Mouse (Mus musculus) lung, adult 2 months (tissue): ENCODE measurements at regions not wholly inside any gene's neighbourhood (a gene's known extent, or its start where the extent isn't known, plus 50 kb on each side); places are given as distances from the start of the nearest gene placed in this dataset.

ENCODE experiments used
- DNase-seq: peaks from one replicate; pipeline ENCODE4 v3.0.0; 2022
- H3K4me1 ChIP-seq: fragments of 200-500 bp; 2 replicates; pipeline ENCODE4 v1.6.1; 2011; ENCODE audit warnings: low read length; ENCODE audit not compliant: control insufficient read depth, insufficient read depth
- H3K4me3 ChIP-seq: fragments of 200-500 bp; replicated peaks from 2 replicates; pipeline ENCODE3; 2011; ENCODE audit warnings: low read depth, mild to moderate bottlenecking, control low read depth, low read length; ENCODE audit errors: extremely low read depth
- CTCF ChIP-seq: fragments of 200-500 bp; IDR thresholded peaks from 2 replicates; pipeline ENCODE4 v1.5.1; 2011; ENCODE audit warnings: mild to moderate bottlenecking, low read length, control low read depth; ENCODE audit not compliant: insufficient read depth
- POLR2A ChIP-seq: fragments of 200-500 bp; IDR thresholded peaks from 2 replicates; pipeline ENCODE4 v1.6.1; 2011; ENCODE audit warnings: low read depth, mild to moderate bottlenecking, control low read depth, low read length, borderline replicate concordance; ENCODE audit errors: extremely low read depth
- WGBS: fragments of 180-500 bp; shearing (Covaris S2); methylation state at CpG from one replicate; pipeline ENCODE4 v1.1.7; 2018; 5-methylcytosine and 5-hydroxymethylcytosine counted together

- no peak for DNase-seq
- whole genome bisulfite sequencing, result 52% methylated on average over 6 of the region's 6 CpGs
- H3K4me3 ChIP-seq, result no peak overlapping the region
- H3K4me1 ChIP-seq, result no peaks in the 10 kb centered on the region
- TF ChIP-seq POLR2A, result no peak
- TF ChIP-seq CTCF, result no peak
Observed at GRCm38 (mm10) chr9:50188576-50189070, 156.1 kb downstream of the Rpl10-ps3 start.

GRCm38 (mm10) chr9:50181360-50181759, 163.4 kb downstream of the Rpl10-ps3 start:
- DNase-seq, result no peak
- no peak overlapping the region for H3K4me3 ChIP-seq
- TF ChIP-seq POLR2A (no peak), CTCF (no peak)
- no peaks in the 10 kb centered on the region for H3K4me1 ChIP-seq
- WGBS, result 48% methylated on average over 2 of the region's 2 CpGs

- WGBS, result 84% methylated on average over 2 of the region's 2 CpGs
- TF ChIP-seq POLR2A (no peak), CTCF (no peak)
- Histone ChIP-seq H3K4me3 (no peak overlapping the region), H3K4me1 (no peaks in the 10 kb centered on the region)
- no peak for DNase-seq
Observed at GRCm38 (mm10) chr9:50176131-50176530, 168.6 kb downstream of the Rpl10-ps3 start.

GRCm38 (mm10) chr9:50171826-50172464, 172.8 kb downstream of the Rpl10-ps3 start:
- TF ChIP-seq CTCF, result no peak
- TF ChIP-seq POLR2A, result no peak
- Histone ChIP-seq H3K4me3 (no peak overlapping the region), H3K4me1 (no peaks in the 10 kb centered on the region)
- WGBS, result 31% methylated on average over 7 of the region's 7 CpGs
- DNase-seq, result peak; percentile 10

- 55% methylated on average over 2 of the region's 2 CpGs for WGBS
- no peak for DNase-seq
- H3K4me3 ChIP-seq, result no peak overlapping the region
- TF ChIP-seq CTCF (no peak), POLR2A (no peak)
- H3K4me1 ChIP-seq, result no peaks in the 10 kb centered on the region
Observed at GRCm38 (mm10) chr9:50171164-50171563, 173.6 kb downstream of the Rpl10-ps3 start.

DNA sequence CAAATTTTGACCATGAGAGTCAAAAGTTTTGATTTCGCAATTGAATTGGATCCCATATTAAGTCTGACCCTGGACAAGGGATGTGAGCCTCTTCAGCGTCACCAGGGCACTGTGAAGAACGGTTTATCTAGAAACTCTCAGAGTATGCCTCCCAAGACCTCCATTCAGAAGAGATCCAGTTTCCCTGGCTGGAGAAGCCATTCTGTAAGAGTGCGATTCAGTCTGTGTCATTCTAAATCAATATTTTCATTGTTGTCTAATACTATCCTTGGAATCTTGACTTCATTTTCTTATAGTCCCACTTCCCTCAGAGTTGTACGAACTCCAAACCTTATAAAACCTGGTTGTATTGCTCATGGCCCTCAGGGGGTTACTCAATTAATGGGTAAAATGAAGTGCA, 174.1 kb downstream of the Rpl10-ps3 start:
- Histone ChIP-seq H3K4me1 (no peaks in the 10 kb centered on the region), H3K4me3 (no peak overlapping the region)
- TF ChIP-seq CTCF, result no peak
- 80% methylated on average over 5 of the region's 5 CpGs for WGBS
- no peak for DNase-seq

- WGBS, result 81% methylated on average over 3 of the region's 3 CpGs
- TF ChIP-seq POLR2A, result no peak
- no peak for TF ChIP-seq CTCF
- H3K4me1 ChIP-seq, result no peaks in the 10 kb centered on the region
- DNase-seq, result no peak
- H3K4me3 ChIP-seq, result no peak overlapping the region
Observed at GRCm38 (mm10) chr9:50154618-50155017, 190.2 kb downstream of the Rpl10-ps3 start.

DNA sequence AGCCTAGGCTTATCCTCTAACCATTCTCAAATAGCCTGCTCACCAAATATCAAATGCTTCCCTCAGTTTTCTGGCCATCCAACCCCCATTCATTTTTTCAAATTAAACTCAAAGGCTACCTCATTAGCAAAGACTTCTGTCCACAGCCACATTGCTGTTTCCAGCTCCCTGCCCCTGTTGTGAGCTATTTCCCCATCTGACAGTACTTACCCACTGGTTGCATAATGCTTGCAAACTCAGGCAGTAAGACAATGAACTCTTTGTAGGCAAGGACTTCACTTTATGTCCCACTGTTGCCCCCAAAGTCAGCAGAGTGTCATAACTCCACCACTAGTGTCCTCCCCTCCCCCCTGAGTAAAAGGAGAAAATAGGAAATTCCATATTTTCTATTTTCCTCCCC, 194.7 kb downstream of the Rpl10-ps3 start:
- no peak for DNase-seq
- Histone ChIP-seq H3K4me1 (no peaks in the 10 kb centered on the region), H3K4me3 (no peak overlapping the region)
- TF ChIP-seq POLR2A, result no peak
- no peak for TF ChIP-seq CTCF

DNA sequence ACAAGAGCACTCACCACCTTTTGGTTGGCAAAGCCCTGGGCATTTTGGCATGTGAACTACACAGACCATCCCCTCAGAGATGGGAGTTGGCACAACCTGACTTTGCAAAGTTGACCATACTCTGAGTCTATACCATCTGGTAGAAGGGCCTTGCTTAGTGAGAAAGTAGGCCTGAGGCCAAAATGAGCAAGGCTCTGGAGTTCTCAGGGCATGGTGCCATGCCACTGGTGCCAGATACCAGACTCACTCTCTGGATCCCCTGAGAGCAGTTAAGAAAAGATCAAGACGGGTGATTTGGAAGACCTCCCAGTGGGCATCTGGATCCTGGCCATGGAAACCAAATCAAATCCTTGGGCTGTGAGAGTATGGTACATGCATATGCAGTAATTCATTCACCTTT, 202.0 kb downstream of the Rpl10-ps3 start:
- Histone ChIP-seq H3K4me1 (no peaks in the 10 kb centered on the region), H3K4me3 (no peak overlapping the region)
- TF ChIP-seq POLR2A (no peak), CTCF (no peak)
- WGBS, result 61% methylated on average over 1 of the region's 1 CpGs
- no peak for DNase-seq

DNA sequence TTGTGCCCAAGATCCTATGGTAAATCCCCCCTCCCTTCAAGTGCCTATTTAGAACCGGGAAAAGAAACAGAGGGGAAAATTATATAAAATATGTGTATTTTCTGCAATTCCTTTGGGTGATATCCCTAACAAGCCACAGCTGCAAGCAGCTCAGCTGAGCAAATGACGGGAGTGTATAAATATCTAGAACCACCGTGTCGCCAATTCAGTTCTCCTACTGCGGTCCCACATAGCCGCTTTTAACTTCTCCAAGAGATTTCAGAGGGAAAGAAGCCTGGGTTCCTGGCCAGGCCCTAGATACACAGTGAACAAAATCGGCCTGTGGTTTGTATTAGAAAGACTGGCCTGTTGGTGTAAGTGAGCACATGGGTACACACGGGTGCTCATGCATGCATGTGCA, 202.7 kb downstream of the Rpl10-ps3 start:
- TF ChIP-seq CTCF (no peak), POLR2A (no peak)
- Histone ChIP-seq H3K4me3 (no peak overlapping the region), H3K4me1 (no peaks in the 10 kb centered on the region)
- WGBS, result 82% methylated on average over 8 of the region's 8 CpGs
- DNase-seq, result no peak
